32 mouse cellular contexts compared by ENCODE assay signal in genomic region chr1:39691974-39692373, GRCm38 (mm10). TPM values are rescaled to one million over a fixed set of nuclear protein-coding genes. Genes with fewer than 3 reads are reported as not detected.
"Had no signal": no experiment of that assay in that cellular context is flagged by ENCODE, and none has a peak within 500 bp of the region (broad histone marks: within the 10 kb centered on the region; RNA-seq: fewer than 3 reads in every experiment).

No protein-coding gene starts in this region.

- H3K9me3 ChIP-seq: heart, embryonic 10.5 days; heart, embryonic 12.5 days; hindbrain, embryonic 10.5 days; hindbrain, embryonic 12.5 days; kidney, embryonic 15.5 days; liver, embryonic 13.5 days; liver, embryonic 15.5 days had no signal

- H3K27ac ChIP-seq: gastrocnemius, adult 2 months; hindbrain, embryonic 10.5 days; hindbrain, embryonic 12.5 days; hindbrain, embryonic 14.5 days; kidney, embryonic 15.5 days; kidney, postnatal 0 days; liver, embryonic 13.5 days; liver, embryonic 15.5 days had no signal

- H3K4me1 ChIP-seq: hindbrain, embryonic 10.5 days; hindbrain, embryonic 12.5 days; liver, embryonic 13.5 days; liver, embryonic 15.5 days had no signal

- H3K4me3 ChIP-seq: gastrocnemius, adult 2 months; heart, embryonic 10.5 days; heart, embryonic 12.5 days; hindbrain, embryonic 10.5 days; hindbrain, embryonic 12.5 days; kidney, embryonic 15.5 days; liver, embryonic 13.5 days; liver, embryonic 15.5 days had no signal

- H3K4me2 ChIP-seq: heart, embryonic 12.5 days; hindbrain, embryonic 12.5 days; hindbrain, embryonic 14.5 days; kidney, embryonic 15.5 days; liver, embryonic 11.5 days; liver, embryonic 13.5 days; liver, embryonic 15.5 days had no signal

- H3K27me3 ChIP-seq: kidney, embryonic 15.5 days; liver, embryonic 13.5 days; liver, embryonic 15.5 days had no signal

- H3K9ac ChIP-seq: heart, embryonic 12.5 days; hindbrain, embryonic 12.5 days; hindbrain, embryonic 14.5 days; kidney, embryonic 15.5 days; liver, embryonic 13.5 days; liver, embryonic 15.5 days; liver, postnatal 0 days had no signal

- ATAC-seq: hindbrain, embryonic 16.5 days; intestine, embryonic 16.5 days; liver, postnatal 0 days had no signal

- H3K36me3 ChIP-seq: heart, embryonic 10.5 days; heart, embryonic 12.5 days; hindbrain, embryonic 10.5 days; hindbrain, embryonic 12.5 days; kidney, embryonic 15.5 days; liver, embryonic 13.5 days; liver, embryonic 15.5 days had no signal

- DNase-seq: gastrocnemius, adult 2 months; gastrocnemius, postnatal 10 days; gastrocnemius, postnatal 25 days; heart, adult 18-20 months; heart, postnatal 4 days; kidney, adult 11 months; kidney, adult 2 months; kidney, adult 9 months; kidney, postnatal 14 days; kidney, postnatal 36 days; layer of hippocampus, adult 9-11 months; layer of hippocampus, postnatal 36 days; liver; liver, embryonic 13.5 days; liver, postnatal 0 days had no signal

RNA-seq across cellular contexts. Expression of gene Rfx8, which starts 28.8 kb away (rescaled TPM):
- total RNA-seq: gastrocnemius, adult 2 months; granulocyte monocyte progenitor cell, adult 5-6 weeks; left cerebral cortex, postnatal 10 days had no signal
- polyA plus RNA-seq: intestine, embryonic 14.5 days; kidney, adult 2 months; large intestine, adult 2 months; liver, postnatal 0 days had no signal

RNA-seq across cellular contexts. Expression of gene Creg2, which starts 40.7 kb away (rescaled TPM):
- total RNA-seq: granulocyte monocyte progenitor cell, adult 5-6 weeks; heart, postnatal 25 days; heart, postnatal 4 days had no signal
- polyA plus RNA-seq: limb, embryonic 11.5 days; liver, embryonic 11.5 days; liver, embryonic 15.5 days; liver, postnatal 0 days had no signal
